Mouse (Mus musculus) stomach, postnatal 0 days (tissue): ENCODE data around the gene BC034090. TPM values are rescaled to one million over a fixed set of nuclear protein-coding genes. Genes with fewer than 3 reads are reported as not detected.
"Not testable (repeated sequence)": the region's sequence is repeated elsewhere in the genome, so short reads cannot be mapped to it uniquely, and the experiment has no call there.

Experiments
- ATAC-seq: fragments of 200-750 bp; cut with Nextera tagmentation; 2 replicates; pipeline ENCODE4 v1.8.0; 2017; ENCODE audit not compliant: low FRiP score, low TSS enrichment
- DNase-seq: peaks from one replicate; pipeline ENCODE4 v3.0.0-alpha.2; 2016; ENCODE audit warnings: low spot score
- H3K27ac ChIP-seq: fragments of 300-500 bp; sonication (generic); replicated peaks from 2 replicates; pipeline ENCODE4 v1.5.1; 2014; ENCODE audit warnings: mild to moderate bottlenecking, control low read depth
- H3K27me3 ChIP-seq: fragments of 300-500 bp; sonication (generic); 2 replicates; pipeline ENCODE4 v1.6.1; 2014; ENCODE audit warnings: low read length; ENCODE audit not compliant: control insufficient read depth, insufficient read depth
- H3K36me3 ChIP-seq: fragments of 300-500 bp; sonication (generic); 2 replicates; pipeline ENCODE4 v1.6.1; 2014; ENCODE audit warnings: low read length, mixed read lengths; ENCODE audit not compliant: control insufficient read depth, insufficient read depth
- H3K4me1 ChIP-seq: fragments of 300-500 bp; sonication (generic); replicated peaks from 2 replicates; pipeline ENCODE4 v1.6.1; 2014; ENCODE audit warnings: antibody characterized with exemption; ENCODE audit not compliant: control insufficient read depth, insufficient read depth
- H3K4me2 ChIP-seq: fragments of 300-500 bp; sonication (generic); replicated peaks from 2 replicates; pipeline ENCODE4 v1.6.1; 2014; ENCODE audit warnings: low read depth, mild to moderate bottlenecking, control low read depth, moderate library complexity
- H3K4me3 ChIP-seq: fragments of 300-500 bp; sonication (generic); 2 replicates; pipeline ENCODE4 v1.5.1; 2014; ENCODE audit warnings: low read depth, low read length, control low read depth
- H3K9ac ChIP-seq: fragments of 300-500 bp; sonication (generic); 2 replicates; pipeline ENCODE4 v1.6.1; 2014; ENCODE audit warnings: mild to moderate bottlenecking, low read length, control low read depth, mixed read lengths
- H3K9me3 ChIP-seq: fragments of 300-500 bp; sonication (generic); 2 replicates; pipeline ENCODE4 v1.6.1; 2016; ENCODE audit warnings: low read length; ENCODE audit not compliant: control insufficient read depth
- CTCF ChIP-seq: IDR thresholded peaks from 2 replicates; pipeline ENCODE4 v1.5.1; 2016; ENCODE audit warnings: antibody characterized with exemption, low read depth, mild to moderate bottlenecking, moderate library complexity
- EP300 ChIP-seq: optimal IDR thresholded peaks from 2 replicates; pipeline ENCODE3; 2016; ENCODE audit warnings: antibody characterized with exemption
- WGBS: fragments of 180-500 bp; shearing (Covaris S2); extraction: QIAGEN DNeasy Blood & Tissue Kit; methylation state at CpG from one replicate; pipeline ENCODE4 v1.1.7; 2014; 5-methylcytosine and 5-hydroxymethylcytosine counted together
- polyA plus RNA-seq: library from polyadenylated mRNA; unstranded; fragments of >200 nt; fragmentation: Nextera tagmentation; extraction: Ambion mirVana; gene quantifications from 2 replicates; pipeline ENCODE4 v1.2.1, GENCODE M21; 2015

The BC034090 gene
- polyA plus RNA-seq, 1 experiment from 2014 or later = 1.6 TPM

GRCm38 (mm10) chr1:155281003-155281793 is 37.0 kb upstream of the BC034090 start:
- no peak overlapping the region for H3K4me2 ChIP-seq

GRCm38 (mm10) chr1:155280306-155280705 is 36.1 kb upstream of the BC034090 start:
- no peak for ATAC-seq
- DNase-seq = no peak
- H3K4me2 ChIP-seq = no peak overlapping the region
- no peaks in the 10 kb centered on the region for H3K9me3 ChIP-seq
- no peak overlapping the region for H3K27ac ChIP-seq
- H3K4me1 ChIP-seq = no peaks in the 10 kb centered on the region
- H3K9ac ChIP-seq = no peak overlapping the region
- H3K4me3 ChIP-seq = no peak overlapping the region
- no peaks in the 10 kb centered on the region for H3K27me3 ChIP-seq
- WGBS = 70% methylated on average over 10 of the region's 10 CpGs
- TF ChIP-seq CTCF = no peak
- TF ChIP-seq EP300 = no peak
- H3K36me3 ChIP-seq = no peaks in the 10 kb centered on the region

More at GRCm38 (mm10) chr1:155281003-155281793, 37.0 kb upstream of the BC034090 start:
- Histone ChIP-seq H3K9me3 (no peaks in the 10 kb centered on the region), H3K4me3 (no peak overlapping the region), H3K27ac (no peak overlapping the region), H3K9ac (no peak overlapping the region), H3K4me1 (no peaks in the 10 kb centered on the region), H3K36me3 (no peaks in the 10 kb centered on the region), H3K27me3 (no peaks in the 10 kb centered on the region)
- TF ChIP-seq CTCF (peak; percentile 93), EP300 (no peak)
- peak; percentile 61 for DNase-seq
- WGBS = 65% methylated on average over 18 of the region's 18 CpGs
- peak; percentile 80 for ATAC-seq

- ATAC-seq (no peak), DNase-seq (no peak)
- H3K4me2 ChIP-seq = no peak overlapping the region
- TF ChIP-seq EP300 = no peak
- TF ChIP-seq CTCF = no peak
- H3K9ac ChIP-seq = no peak overlapping the region
- WGBS = 60% methylated on average over 13 of the region's 13 CpGs
- H3K27ac ChIP-seq = no peak overlapping the region
- H3K27me3 ChIP-seq = no peaks in the 10 kb centered on the region
- no peaks in the 10 kb centered on the region for H3K36me3 ChIP-seq
- H3K9me3 ChIP-seq = no peaks in the 10 kb centered on the region
- H3K4me3 ChIP-seq = no peak overlapping the region
- no peaks in the 10 kb centered on the region for H3K4me1 ChIP-seq
These were observed 32.3 kb upstream of the BC034090 start for GRCm38 (mm10) chr1:155276381-155277033.

GRCm38 (mm10) chr1:155275793-155276192 is 31.5 kb upstream of the BC034090 start:
- Histone ChIP-seq H3K9ac (no peak overlapping the region), H3K4me3 (no peak overlapping the region), H3K4me1 (no peaks in the 10 kb centered on the region), H3K27ac (no peak overlapping the region), H3K9me3 (no peaks in the 10 kb centered on the region), H3K4me2 (no peak overlapping the region), H3K27me3 (no peaks in the 10 kb centered on the region), H3K36me3 (no peaks in the 10 kb centered on the region)
- DNase-seq = no peak
- no peak for ATAC-seq
- TF ChIP-seq EP300 = no peak
- no peak for TF ChIP-seq CTCF
- WGBS = 77% methylated on average over 4 of the region's 4 CpGs

- Histone ChIP-seq H3K27ac (no peak overlapping the region), H3K4me2 (no peak overlapping the region), H3K4me3 (no peak overlapping the region), H3K9me3 (no peaks in the 10 kb centered on the region), H3K36me3 (no peaks in the 10 kb centered on the region), H3K27me3 (no peaks in the 10 kb centered on the region), H3K4me1 (no peaks in the 10 kb centered on the region), H3K9ac (no peak overlapping the region)
- TF ChIP-seq EP300 = no peak
- TF ChIP-seq CTCF = no peak
- DNase-seq (no peak), ATAC-seq (no peak)
- WGBS = 70% methylated on average over 3 of the region's 3 CpGs
These were observed 30.7 kb upstream of the BC034090 start for GRCm38 (mm10) chr1:155274976-155275375.

GRCm38 (mm10) chr1:155272953-155273352 is 28.7 kb upstream of the BC034090 start:
- Histone ChIP-seq H3K4me2 (no peak overlapping the region), H3K4me3 (no peak overlapping the region), H3K4me1 (no peaks in the 10 kb centered on the region), H3K27me3 (no peaks in the 10 kb centered on the region), H3K36me3 (no peaks in the 10 kb centered on the region), H3K9ac (no peak overlapping the region), H3K27ac (no peak overlapping the region), H3K9me3 (no peaks in the 10 kb centered on the region)
- no peak for TF ChIP-seq CTCF
- ATAC-seq (no peak), DNase-seq (no peak)
- 91% methylated on average over 4 of the region's 4 CpGs for WGBS

GRCm38 (mm10) chr1:155262496-155262895 is 18.3 kb upstream of the BC034090 start:
- H3K27ac ChIP-seq, H3K27me3 ChIP-seq, H3K4me2 ChIP-seq, H3K4me1 ChIP-seq, H3K4me3 ChIP-seq, H3K36me3 ChIP-seq, DNase-seq, H3K9ac ChIP-seq, ATAC-seq, H3K9me3 ChIP-seq: not testable (repeated sequence)
- 93% methylated on average over 10 of the region's 10 CpGs for WGBS
